Mouse (Mus musculus) spleen, postnatal 4 days (tissue): ENCODE results near the gene Nlrp1b.

Experiments
- DNase-seq, 2 experiments: peaks; one replicate each; pipeline ENCODE4 v3.0.0; 2022; ENCODE audit warnings: low spot score in 2 of 2

Gene Nlrp1b

GRCm38 (mm10) chr11:71230684-71231480 lies at the start of gene Nlrp1b:
Nlrp1b (minus strand) TSS chr11:71230733.
- peak in 1 of 2 experiments; percentile 16 for DNase-seq

- no peak for DNase-seq
These were observed 30.5 kb upstream of the Nlrp1b start for GRCm38 (mm10) chr11:71261036-71261435.

- DNase-seq, result peak in 1 of 2 experiments; percentile 31
These were observed 20.8 kb upstream of the Nlrp1b start for GRCm38 (mm10) chr11:71251333-71251732.

- DNase-seq, result no peak
These were observed 5.9 kb downstream of the Nlrp1b start for GRCm38 (mm10) chr11:71224614-71225013.

GRCm38 (mm10) chr11:71202703-71203102 lies 27.8 kb downstream of the Nlrp1b start:
- no peak for DNase-seq

- DNase-seq, result no peak
These were observed 31.2 kb downstream of the Nlrp1b start for GRCm38 (mm10) chr11:71199349-71199748.

- no peak for DNase-seq
These were observed 60.9 kb downstream of the Nlrp1b start for GRCm38 (mm10) chr11:71169633-71170032.

- no peak for DNase-seq
These were observed 66.4 kb downstream of the Nlrp1b start for GRCm38 (mm10) chr11:71164139-71164538.

- no peak for DNase-seq
These were observed 70.9 kb downstream of the Nlrp1b start for GRCm38 (mm10) chr11:71159439-71160136.

- DNase-seq, result no peak
These were observed 75.3 kb downstream of the Nlrp1b start for GRCm38 (mm10) chr11:71155272-71155671.

GRCm38 (mm10) chr11:71144661-71145060 lies 85.9 kb downstream of the Nlrp1b start, which contains the start of gene Nlrp1a:
Nlrp1a (minus strand) TSS chr11:71144704.
- peak; percentile 15 to 55 for DNase-seq

- DNase-seq, result no peak
These were observed 88.5 kb downstream of the Nlrp1b start for GRCm38 (mm10) chr11:71142031-71142430.

- DNase-seq, result no peak
These were observed 123.4 kb downstream of the Nlrp1b start for GRCm38 (mm10) chr11:71107128-71107527.

- DNase-seq, result no peak
These were observed 124.1 kb downstream of the Nlrp1b start for GRCm38 (mm10) chr11:71106261-71107021.

- DNase-seq, result no peak
These were observed 126.6 kb downstream of the Nlrp1b start for GRCm38 (mm10) chr11:71103931-71104330.
